Mouse (Mus musculus) activated CD4-positive, CD25-positive, alpha-beta regulatory T cell, adult 4 months (primary cell): ENCODE results near the gene Fignl1. TPM values are rescaled to one million over a fixed set of nuclear protein-coding genes. Genes with fewer than 3 reads are reported as not detected.

Source experiments
- ATAC-seq: one replicate; pipeline ENCODE4 v1.8.0; 2017
- polyA plus RNA-seq, 2 experiments: library from polyadenylated mRNA; unstranded; fragments of 100-300 nt; shearing (Covaris generic); gene quantifications; one replicate each; pipeline ENCODE4 v1.2.1; 2017

The Fignl1 gene
- polyA plus RNA-seq = 10 to 100 TPM; 23.8 to 32.5 TPM

DNA sequence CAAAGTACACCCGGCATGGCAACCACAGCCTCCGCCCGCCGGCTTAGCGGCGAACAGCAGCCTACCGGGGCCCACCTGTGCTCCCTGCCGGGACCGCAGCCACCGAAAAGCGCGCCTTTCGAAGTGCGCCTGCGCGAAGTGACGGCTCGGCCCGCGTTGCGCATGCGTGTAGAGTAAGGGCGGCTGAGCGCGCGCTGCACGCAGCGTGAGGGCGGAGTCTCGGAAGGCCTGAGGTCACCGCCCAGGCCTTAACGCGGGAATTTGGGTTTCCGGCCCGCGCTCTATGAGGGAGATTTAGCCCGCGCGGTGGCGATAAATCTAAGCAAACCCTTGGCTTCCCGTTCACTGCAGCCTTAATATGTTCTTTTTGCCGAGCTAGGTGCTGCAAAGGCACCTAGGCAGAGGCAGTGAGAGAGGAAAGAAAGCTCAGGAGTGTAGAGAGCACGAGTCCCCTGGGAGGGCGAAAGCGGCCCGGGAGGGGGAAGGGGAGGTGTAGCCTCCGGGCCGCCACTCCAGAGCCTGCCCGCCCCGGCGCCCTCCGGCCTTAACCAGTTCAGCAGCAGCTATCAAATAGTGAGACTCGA is at the start of gene Fignl1:
Gene Fignl1, minus strand, starts transcription at position 143 of the 584 bp plus-strand sequence.
- peak; percentile 96 for ATAC-seq

DNA sequence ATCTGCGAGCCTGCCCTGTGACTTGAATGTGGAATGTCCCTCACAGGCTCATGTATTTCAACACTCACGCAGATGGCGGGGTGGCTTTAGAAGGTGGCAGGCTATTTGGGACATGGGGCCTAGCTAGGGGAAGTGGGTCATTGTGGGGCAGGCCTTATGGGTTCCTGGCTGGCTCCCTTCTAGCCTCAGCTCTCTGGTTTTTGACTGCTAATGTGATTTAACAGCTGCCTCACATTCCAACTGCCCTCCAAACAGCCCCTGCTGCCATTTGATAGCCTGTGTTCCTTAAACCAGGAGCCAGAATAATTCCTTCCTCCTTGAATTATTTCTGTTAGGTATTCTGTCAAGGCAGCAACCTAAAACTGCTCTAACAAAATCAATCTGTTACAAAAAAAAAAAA is 48.2 kb upstream of the Fignl1 start:
- ATAC-seq = no peak

DNA sequence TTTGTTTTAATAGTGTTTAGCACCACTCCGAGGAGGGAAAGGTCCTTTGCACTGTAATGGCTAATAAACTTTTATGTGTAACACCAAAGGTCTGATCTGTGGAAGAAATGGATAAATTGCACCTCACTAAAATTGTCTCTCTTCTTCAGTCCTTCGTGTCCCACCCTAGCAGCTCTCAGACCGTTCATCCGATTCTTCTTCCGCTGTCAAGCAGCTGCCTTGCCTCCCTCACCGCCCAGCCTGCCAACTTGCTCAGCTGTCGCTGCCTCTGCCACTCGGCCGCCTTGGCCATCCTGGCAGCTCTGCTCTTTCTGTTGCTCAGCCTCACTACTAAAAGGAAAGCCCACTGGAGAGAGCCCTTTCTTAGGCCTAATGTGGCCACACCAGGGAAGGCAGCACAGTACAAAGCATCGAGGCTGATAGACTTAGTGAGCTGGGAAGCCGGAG is 46.9 kb upstream of the Fignl1 start:
- ATAC-seq = no peak

DNA sequence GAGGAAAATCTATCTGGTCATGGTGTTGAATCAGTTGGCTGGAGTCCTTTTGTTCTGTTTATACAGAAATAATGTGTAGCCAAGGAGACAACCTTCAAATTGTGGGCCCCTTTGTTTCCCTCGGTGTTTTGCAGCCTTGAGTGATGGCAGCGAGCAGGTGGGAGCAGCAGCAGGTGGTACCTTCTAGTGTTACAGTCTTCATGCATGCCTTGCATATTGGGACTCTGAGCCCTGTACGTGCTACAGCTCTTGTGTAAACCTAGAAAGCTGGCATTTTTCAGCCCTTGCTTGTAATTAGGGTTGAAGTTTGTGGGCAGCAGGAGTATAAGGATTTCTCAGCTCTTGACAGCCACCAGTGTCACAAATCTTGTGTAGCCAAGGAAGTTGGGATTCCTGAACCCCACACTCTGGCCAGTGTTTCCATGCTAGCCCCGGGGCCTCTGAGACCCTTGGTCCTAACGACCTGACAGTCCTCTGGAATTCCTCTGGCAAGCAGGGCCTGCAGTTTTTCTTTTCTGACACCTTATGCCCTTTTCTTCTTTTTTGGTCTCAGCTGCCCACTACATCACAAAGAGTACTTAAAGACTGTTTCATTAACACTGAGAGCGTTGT is 46.4 kb upstream of the Fignl1 start:
- no peak for ATAC-seq

DNA sequence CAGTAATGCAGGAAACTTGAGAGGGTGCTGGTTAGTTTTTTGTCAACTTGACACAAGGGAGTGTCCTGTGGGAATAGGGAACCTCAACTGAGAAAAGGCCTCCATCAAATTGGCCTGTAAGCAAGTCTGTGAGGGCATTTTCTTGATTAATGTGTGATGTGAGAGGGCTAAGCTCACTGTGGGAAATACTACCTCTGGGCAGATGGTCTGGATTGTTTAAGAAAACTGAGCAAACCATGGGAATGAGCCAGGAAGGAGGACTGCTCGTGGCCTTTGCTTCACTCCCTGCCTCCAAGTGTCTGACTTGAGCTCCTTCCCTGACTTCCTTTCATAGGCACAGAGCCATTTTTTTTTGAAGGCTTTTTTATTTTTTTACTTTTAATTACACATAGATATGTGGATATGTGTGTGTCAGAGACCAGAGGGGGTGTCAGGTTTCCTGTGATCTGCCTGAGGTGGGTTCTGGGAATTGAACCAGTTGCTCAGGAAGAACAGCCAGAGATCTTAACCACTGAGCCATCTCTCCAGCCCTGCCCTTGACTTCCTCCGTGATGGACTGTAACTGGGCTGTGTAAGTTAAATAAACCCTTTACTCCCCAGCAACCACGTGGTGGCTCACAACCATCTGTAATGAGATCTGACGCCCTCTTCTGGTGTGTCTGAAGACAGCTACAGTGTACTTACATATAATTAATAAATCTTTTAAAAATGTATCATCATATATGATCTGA is 45.1 kb upstream of the Fignl1 start:
- ATAC-seq = no peak

DNA sequence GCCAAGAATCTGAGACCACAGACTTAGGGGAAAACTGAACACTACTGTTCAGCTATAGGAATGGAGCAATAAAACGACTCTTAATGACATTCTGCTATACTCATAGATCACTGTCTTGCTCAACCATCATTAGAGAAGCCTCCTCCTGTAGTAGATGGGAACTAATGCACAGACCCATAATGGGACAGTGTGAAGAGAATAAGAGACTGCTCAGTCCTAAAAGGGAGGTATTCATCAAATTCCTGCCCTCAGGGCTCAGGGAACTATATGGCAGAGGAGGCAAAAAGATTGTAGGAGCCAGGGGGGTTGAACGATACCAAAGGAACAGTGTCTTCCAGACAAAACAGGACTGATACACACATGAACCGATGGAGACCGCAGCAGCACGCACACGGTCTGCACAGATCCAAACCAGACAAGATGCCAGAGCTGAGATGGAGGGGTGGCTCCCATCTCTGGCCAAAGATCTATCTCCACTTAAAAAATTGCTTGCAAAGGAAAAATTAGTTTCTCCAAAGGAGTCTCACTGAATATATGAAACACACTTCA is 43.3 kb upstream of the Fignl1 start:
- no peak for ATAC-seq

DNA sequence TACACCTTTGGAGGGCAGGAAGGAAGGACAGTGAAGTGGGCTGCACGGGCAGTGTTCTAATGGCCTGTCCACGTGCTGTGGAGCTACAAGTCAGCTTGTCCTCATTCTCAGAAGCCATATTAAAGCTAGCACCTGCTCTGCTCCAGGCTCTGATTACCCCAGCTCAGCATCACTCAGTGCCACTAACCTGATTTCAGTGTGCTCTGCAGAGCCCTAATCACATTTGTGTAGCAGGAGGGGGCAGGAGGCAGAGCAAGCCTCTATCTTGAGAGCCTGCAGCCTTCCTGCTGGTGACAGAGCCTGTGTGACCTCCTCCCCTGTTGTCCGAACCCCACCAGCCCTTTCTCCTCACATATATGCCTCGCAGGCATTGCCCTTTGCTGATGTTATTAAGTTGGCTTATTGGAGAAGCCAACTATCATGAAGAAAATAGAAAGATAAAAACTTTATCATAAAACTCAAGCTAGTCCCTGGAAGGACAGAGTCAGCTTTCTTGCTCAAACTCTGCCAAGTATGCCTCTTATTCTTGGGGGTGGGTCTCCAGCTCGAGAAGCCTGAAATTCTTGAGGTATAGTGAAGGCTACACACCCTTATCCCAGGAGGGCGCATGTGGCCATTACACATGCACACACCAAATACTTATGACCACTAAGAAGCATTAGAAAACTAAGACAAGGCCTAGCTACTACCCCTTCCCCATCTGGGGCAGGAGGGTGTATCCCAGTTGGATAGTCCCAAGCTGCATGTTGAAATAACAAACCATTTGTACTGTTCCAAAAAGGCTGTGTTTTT is 41.9 kb upstream of the Fignl1 start:
- ATAC-seq = no peak

DNA sequence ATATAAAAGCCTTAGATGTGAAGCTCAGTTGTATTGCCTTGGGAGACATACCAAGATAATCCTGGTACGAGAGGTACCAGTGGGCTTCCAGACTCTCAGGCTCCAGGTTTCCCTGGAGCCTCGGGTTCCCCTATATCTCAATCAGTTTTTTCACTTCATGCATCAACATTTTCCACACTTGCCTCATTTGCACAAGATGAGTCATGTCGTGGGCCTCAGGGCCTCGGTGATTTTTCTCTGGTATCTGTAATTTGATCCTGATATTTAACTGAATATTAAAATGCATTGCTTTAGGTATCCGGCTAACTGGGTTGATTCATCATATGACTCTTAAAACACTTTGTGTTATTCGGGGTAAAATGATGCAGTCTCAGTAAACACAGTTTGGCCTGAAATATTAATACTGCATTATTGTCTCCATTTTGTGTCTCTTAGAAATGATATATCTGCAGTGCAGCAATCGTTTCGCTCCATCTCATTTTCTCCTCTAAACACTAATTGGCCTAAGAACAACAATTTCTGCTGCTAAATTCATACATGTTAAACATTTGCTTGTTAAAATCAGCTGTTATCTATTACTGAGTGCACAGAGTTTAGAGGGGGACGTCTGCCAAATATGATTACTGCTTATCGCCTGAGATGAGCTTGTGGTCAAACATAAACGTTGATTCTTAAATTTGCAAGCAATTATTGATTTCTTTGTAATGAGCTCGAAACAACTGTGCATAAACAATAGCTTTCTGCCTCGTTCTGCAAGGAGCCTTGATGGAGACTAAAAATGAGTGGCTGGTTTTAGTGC is 41.0 kb upstream of the Fignl1 start:
- no peak for ATAC-seq

DNA sequence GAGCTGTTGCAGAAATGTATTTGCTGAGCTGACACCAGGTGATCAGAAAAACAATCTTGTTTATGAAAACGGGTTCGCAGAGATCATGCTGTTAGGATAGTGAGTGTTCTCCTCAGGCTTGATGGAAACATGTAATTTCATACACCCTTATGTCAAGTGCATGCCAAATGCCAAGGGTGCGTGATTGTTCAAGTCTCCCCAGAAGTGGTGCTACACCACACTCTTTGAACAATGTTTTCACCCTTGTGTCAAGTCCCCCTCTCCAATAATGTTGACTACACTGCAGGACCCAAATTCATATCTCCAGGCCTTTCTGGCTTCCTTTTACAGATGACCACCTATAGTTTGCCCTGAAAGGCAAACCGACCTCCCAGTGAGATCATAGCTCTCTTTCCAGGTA is 39.7 kb upstream of the Fignl1 start:
- no peak for ATAC-seq

DNA sequence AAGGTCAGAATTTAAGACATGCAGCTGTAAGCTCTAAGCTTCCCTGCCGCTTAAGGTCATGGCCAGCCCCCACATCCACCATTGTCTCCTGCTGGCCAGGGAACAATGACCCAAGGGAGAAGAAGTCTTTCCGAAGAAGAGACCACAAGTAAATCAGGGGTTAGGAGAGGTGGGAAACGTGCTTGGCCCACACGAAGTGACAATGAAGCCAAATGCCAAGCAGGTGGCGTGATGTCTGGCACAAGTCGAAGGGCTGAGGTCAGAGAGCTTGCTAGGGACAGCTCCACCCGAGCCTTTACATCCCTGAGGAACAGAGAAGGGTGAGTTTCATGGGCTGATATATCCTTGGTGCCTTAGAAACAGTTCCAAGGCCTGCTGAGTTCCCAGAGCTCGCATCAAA is 36.3 kb upstream of the Fignl1 start:
- ATAC-seq = no peak

DNA sequence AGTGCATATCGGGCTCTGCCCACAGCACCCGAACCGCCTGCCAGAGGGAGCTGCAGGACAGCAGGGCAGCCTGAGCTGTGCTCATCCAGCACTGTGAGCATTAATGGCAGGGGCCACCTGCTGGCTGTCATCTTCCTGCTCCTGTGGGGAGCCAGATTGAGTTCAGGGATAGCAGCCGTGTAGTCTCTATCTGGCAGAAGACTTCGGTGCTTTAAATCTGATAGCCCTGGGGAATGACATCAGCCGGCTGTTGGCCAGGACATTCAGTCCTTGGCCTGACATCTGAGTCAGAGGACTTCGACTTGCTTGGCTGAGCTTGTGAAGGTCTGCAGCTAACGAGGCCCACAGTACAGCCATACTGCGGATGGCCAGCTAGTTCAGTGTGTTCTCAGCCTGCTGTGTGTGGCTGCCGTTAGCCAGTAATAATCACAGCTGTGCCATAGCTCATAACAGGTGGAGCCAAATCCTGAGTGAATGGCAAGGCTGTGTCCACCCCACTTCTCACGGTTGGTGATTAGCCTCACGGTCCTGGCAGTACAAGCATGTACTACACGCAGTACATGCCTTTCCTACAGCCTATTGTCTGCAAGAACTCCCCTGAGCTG is 35.7 kb upstream of the Fignl1 start:
- ATAC-seq = no peak

DNA sequence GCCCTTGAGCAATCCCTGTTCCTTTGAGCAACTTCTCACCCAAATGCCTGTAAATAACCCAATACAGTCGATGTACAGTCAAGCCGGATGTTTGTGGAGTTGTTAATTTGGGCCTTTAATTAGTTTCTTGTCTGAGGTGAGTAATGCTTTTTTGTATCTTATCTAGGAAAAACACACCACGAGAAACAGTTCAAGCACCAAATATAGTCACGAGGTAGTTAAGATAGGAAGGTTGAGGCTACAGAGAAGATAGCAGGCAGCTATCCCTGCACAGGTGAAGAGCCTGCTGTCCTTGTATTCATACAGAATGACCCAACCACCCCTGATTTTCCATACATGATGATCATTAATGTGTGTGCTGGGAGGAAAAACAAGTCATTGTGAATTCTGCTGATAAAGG is 32.8 kb upstream of the Fignl1 start:
- no peak for ATAC-seq

DNA sequence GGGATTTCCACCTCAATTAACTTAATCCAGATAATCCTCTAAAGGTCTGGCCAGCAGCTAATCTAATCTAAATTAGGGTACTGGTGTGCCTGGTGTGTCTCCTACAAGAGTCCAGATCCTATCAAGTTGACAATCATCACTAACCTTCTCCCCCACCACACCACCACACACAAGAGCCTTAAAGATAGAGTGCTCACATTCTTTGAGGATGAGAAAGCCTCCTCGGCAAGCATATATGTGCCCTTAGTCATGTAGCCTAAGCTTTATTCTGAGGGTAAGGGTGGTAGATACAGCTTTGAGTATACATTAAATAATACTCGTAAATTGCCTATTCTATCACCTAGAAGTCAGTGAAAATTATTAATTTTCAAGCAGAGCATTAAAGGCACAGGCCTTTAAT is 32.0 kb upstream of the Fignl1 start:
- no peak for ATAC-seq

DNA sequence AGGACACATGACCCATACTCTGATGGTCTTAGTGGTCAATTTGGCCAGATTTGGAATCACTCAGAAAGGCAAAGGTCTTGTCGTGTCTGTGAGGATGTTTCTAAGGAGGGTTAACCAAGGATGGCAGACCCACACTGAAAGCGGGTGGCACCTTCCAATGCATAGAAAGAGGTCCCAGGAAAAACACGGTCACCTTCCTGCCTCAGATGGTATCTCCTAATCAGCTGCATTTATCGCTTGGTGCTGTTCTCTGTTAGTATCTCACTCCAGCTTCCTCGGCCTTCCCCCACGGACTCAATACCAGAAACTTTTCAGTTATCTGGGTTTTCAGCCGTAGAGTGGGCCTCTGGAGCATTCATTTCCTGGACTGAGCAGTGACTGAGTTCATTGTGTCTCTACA is 31.1 kb upstream of the Fignl1 start:
- ATAC-seq = no peak

DNA sequence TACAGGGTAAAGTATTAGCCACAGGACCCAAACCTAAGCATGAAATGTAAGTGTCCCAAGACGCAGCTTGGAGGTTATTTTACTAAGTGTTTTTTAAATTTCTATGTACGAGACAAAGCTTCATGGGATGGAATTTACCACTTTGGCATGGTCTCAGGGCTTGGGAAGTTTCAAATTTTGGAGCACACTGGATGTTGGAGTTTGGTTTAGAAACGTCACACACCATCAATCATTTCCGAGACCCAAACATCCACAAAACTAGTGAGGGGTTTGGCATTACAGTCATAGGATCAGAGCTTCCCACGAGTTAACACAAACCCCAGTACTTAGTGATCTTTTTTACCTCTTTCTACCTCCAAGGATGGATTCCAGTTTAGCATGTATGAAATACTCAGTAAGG is 28.6 kb upstream of the Fignl1 start:
- no peak for ATAC-seq

DNA sequence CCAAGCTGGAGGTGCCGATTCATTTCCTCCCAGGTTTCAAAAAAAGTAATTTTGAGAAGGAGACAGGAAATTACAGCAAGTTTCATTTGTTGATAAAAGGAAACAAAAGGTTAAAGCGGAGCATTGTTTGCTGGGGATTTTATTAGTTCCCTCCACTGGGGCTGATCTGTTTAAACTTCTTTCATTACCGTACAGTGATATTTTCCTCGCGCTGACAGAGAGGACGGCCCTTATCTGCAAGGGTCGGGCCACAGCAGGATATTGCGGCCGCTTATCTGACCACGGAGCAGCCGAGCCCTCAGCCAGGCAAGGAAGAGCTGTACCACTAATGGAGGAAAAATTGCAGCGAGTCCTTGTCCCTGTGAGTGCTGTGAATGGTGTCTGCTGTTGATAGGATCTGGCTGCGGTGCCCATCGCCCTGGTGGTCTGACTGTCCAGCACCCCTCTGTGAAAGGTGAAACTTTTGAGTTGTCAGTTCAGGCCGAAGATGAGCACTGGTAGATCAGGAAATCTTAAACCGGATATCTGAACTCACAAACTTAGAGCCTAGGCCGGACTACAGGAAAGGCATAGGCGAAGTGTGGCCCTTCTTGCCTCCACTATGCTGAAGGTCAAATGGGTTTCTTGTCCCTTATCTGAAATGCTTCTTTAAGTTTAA is 28.1 kb upstream of the Fignl1 start:
- ATAC-seq = peak; percentile 68

DNA sequence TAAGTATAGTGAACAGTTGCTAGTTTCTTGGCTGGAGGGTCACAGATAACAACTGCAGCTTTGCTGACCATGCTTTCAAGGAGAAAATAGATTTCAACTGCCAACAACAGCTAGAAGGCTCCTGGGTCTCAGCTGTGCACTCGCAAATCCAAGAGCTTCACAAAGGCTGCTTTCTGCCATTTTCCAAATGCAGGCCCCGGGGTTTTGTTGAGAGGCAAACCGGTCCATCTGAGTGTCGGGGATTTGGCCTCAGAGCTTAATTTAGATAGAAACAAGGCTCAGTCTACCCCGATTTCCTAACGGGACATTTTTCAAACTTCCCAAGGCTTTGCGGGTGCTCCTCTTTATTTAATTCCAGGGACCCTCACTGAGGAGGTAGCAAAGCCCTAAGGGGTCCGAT is 27.5 kb upstream of the Fignl1 start:
- ATAC-seq = no peak

DNA sequence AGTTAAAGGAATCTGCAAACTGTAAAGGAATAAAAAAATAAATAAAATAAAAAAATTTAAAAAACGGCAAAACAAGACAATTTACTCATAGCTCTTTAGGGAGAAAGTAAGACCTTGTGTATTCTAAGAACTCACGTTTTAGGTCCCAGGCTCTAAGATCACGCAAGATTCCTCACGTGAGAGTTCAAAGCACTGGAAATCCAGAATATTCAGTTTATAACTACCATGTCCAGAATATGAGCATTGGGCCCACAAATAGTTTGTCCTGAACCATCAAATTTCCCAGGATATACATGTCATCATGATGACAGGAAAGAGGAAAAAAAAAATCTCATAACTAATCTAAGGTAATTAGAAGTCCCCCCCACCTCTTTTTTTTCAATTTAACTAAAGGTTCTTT is 27.0 kb upstream of the Fignl1 start:
- no peak for ATAC-seq

DNA sequence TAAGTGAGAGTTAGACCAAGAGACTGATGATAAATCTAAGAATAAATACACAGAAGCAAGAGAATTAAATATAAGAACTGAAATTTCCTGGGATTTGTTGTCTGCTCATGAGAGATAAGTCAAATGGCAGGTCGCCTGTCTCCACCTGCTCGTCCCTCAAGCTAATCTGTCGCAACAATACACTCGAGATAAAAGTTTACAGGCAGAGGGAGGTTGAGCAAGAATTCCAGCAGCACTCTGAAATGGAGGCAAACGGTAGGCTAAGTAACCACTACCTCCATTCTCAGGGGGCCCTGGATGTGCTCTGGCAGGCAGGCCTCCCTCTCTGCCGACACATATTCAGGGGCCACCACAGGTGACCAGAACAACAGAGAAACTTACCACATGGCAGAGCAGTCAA is 26.6 kb upstream of the Fignl1 start:
- ATAC-seq = no peak

DNA sequence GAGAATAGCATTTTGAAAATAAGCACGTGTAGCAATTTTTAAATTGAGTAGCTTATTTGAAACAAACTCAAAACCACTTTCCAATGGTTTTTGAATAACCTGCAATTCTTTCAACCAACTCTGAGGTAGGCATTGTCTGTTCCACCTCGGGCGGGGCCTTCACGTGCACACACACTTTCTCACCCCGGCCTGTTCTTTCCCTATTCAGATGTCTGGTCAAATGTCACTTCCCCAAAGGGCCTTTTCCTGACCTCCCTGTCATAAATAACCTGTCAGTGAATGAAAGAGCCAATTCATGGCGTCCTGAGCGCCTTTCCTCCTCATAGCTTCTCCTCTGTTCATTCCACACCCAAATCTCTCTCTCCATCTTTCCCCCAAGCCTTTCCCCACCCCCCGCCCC is 24.3 kb upstream of the Fignl1 start:
- ATAC-seq = no peak

DNA sequence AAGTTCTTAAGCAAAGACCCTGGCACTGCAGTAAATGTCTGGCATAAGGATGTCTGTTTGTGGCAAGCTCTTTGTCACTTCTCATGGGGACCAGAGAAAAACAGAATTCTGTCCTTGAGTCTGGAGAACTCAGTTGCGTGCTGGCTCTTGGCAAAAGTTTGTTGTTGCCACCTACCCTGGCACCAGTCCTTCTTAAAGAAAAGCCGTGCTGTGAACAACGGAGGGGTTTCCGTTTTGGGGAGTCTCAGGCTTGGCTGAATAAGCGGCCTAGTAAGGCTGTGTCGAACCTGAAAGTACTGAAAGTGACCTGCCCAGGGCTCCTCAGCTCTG is 24.0 kb upstream of the Fignl1 start:
- no peak for ATAC-seq
